Mouse (Mus musculus) G1E (cell line): ENCODE data around the gene Abca14.

Source experiments
- CTCF ChIP-seq: IDR thresholded peaks from 2 replicates; pipeline ENCODE4 v1.5.1; 2012; ENCODE audit warnings: low read depth, low read length, inconsistent platforms, mixed read lengths
- GATA1 ChIP-seq: IDR thresholded peaks from 2 replicates; pipeline ENCODE4 v1.6.1; 2012; ENCODE audit warnings: borderline replicate concordance, low read length, inconsistent platforms, mixed read lengths
- GATA2 ChIP-seq: IDR thresholded peaks from 2 replicates; pipeline ENCODE4 v1.6.1; 2012; ENCODE audit warnings: low read depth, low read length, inconsistent platforms, borderline replicate concordance
- POLR2AphosphoS5 ChIP-seq: IDR thresholded peaks from 2 replicates; pipeline ENCODE4 v1.6.1; 2012; ENCODE audit warnings: low read depth, low read length, inconsistent platforms; ENCODE audit not compliant: insufficient replicate concordance

DNA sequence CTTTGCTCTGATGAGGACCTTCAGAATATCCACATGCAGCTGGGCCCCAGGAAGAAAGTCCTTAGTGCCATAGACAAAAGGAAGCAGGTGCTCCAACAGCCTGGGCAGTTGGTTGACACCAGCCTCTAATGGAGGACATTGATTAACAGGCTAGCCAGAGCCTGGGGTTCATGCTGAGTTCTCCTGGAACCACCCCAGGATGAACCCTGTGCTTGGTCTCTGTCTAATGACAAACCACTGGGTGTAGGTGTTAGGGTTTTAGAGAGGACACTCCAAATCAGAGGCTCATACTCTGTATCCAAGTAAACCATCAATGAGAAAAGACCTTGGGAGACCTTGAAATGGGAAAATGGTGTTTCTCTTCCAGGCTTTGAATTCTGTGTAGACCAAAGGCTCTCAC is 20.9 kb upstream of the Abca14 start:
- TF ChIP-seq POLR2AphosphoS5 (no peak), GATA2 (no peak), CTCF (no peak), GATA1 (no peak)
